Mouse (Mus musculus) MEL (cell line): ENCODE measurements around the gene Snx32. TPM values are rescaled to one million over a fixed set of nuclear protein-coding genes. Genes with fewer than 3 reads are reported as not detected.
A peak's percentile ranks its signal among the peaks of the same experiment; 100 is the strongest.

Experiments
- DNase-seq: peaks from one replicate; pipeline ENCODE4 v3.0.0; 2011; ENCODE audit warnings: low read depth, low spot score
- H3K27ac ChIP-seq: 2 replicates; pipeline ENCODE4 v1.5.1; 2012; ENCODE audit warnings: low read depth, mild to moderate bottlenecking, control low read depth, low read length, moderate library complexity; ENCODE audit not compliant: control insufficient read depth
- H3K27me3 ChIP-seq, 2 experiments: fragments of 150-350 bp in 1 of 2; sonication (generic) in 1 of 2; 2 replicates each; pipeline ENCODE4 v1.6.1; 2012; ENCODE audit warnings: low read length in 2 of 2, mild to moderate bottlenecking in 2 of 2, improper control_type of control experiment in 1 of 2, moderate library complexity in 1 of 2; ENCODE audit not compliant: insufficient read depth in 2 of 2, control insufficient read depth in 1 of 2
- H3K36me3 ChIP-seq, 2 experiments: 2 replicates each; pipeline ENCODE4 v1.6.1; 2012 to 2014; ENCODE audit warnings: low read length in 2 of 2, improper control_type of control experiment in 1 of 2, inconsistent platforms in 1 of 2, mild to moderate bottlenecking in 1 of 2; ENCODE audit not compliant: insufficient read depth in 2 of 2, control insufficient read depth in 1 of 2
- H3K4me1 ChIP-seq, 2 experiments: fragments of 150-350 bp in 1 of 2; sonication (generic) in 1 of 2; 2 replicates each; pipeline ENCODE4 v1.6.1; 2012; ENCODE audit warnings: low read length in 2 of 2, improper control_type of control experiment in 1 of 2, mild to moderate bottlenecking in 1 of 2; ENCODE audit not compliant: insufficient read depth in 2 of 2, control insufficient read depth in 1 of 2
- H3K4me3 ChIP-seq, 2 experiments: fragments of 150-350 bp in 1 of 2; sonication (generic) in 1 of 2; 2 replicates each; pipeline ENCODE4 v1.5.1; 2012; ENCODE audit warnings: low read depth in 2 of 2, low read length in 2 of 2, mild to moderate bottlenecking in 2 of 2, moderate library complexity in 2 of 2, control low read depth in 1 of 2, improper control_type of control experiment in 1 of 2; ENCODE audit not compliant: control insufficient read depth in 1 of 2, insufficient read depth in 1 of 2
- H3K79me2 ChIP-seq: 2 replicates; pipeline ENCODE4 v1.6.1; 2012; ENCODE audit warnings: mild to moderate bottlenecking, low read length, moderate library complexity; ENCODE audit not compliant: control insufficient read depth, poor library complexity, insufficient read depth
- H3K9ac ChIP-seq: 2 replicates; pipeline ENCODE4 v1.6.1; 2012; ENCODE audit warnings: low read depth, mild to moderate bottlenecking, control low read depth, low read length, moderate library complexity; ENCODE audit not compliant: control insufficient read depth, poor library complexity, severe bottlenecking
- H3K9me3 ChIP-seq: fragments of 150-350 bp; sonication (generic); replicated peaks from 2 replicates; pipeline ENCODE4 v1.6.1; 2012; ENCODE audit warnings: mild to moderate bottlenecking, low read length, improper control_type of control experiment, moderate library complexity; ENCODE audit not compliant: insufficient read depth
- CHD1 ChIP-seq: IDR thresholded peaks from 2 replicates; pipeline ENCODE4 v1.6.1; 2012; ENCODE audit warnings: low read depth, mild to moderate bottlenecking, inconsistent platforms, low read length, improper control_type of control experiment
- CHD2 ChIP-seq: IDR thresholded peaks from 2 replicates; pipeline ENCODE4 v1.6.1; 2011; ENCODE audit warnings: low read length, improper control_type of control experiment
- E2F4 ChIP-seq: IDR thresholded peaks from 2 replicates; pipeline ENCODE4 v1.6.1; 2011; ENCODE audit warnings: low read depth, low read length, improper control_type of control experiment, borderline replicate concordance
- ELF1 ChIP-seq: IDR thresholded peaks from 2 replicates; pipeline ENCODE4 v1.6.1; 2014; ENCODE audit warnings: low read depth, mild to moderate bottlenecking, inconsistent platforms, low read length, improper control_type of control experiment, moderate library complexity
- ETS1 ChIP-seq: IDR thresholded peaks from 2 replicates; pipeline ENCODE4 v1.6.1; 2012; ENCODE audit warnings: low read depth, mild to moderate bottlenecking, inconsistent platforms, low read length, improper control_type of control experiment, moderate library complexity
- GABPA ChIP-seq: IDR thresholded peaks from 2 replicates; pipeline ENCODE4 v1.6.1; 2012; ENCODE audit warnings: low read depth, mild to moderate bottlenecking, inconsistent platforms, low read length, improper control_type of control experiment, moderate library complexity
- GATA1 ChIP-seq: IDR thresholded peaks from 2 replicates; pipeline ENCODE4 v1.6.1; 2011; ENCODE audit warnings: low read depth, low read length, improper control_type of control experiment
- KAT2A ChIP-seq: conservative IDR thresholded peaks from 2 replicates; pipeline ENCODE4 v1.6.1; 2012; ENCODE audit warnings: low read depth, low read length, improper control_type of control experiment, inconsistent platforms
- MAFK ChIP-seq: IDR thresholded peaks from 2 replicates; pipeline ENCODE4 v1.6.1; 2011; ENCODE audit warnings: low read depth, mild to moderate bottlenecking, low read length, improper control_type of control experiment, borderline replicate concordance
- MAZ ChIP-seq: IDR thresholded peaks from 2 replicates; pipeline ENCODE4 v1.6.1; 2012; ENCODE audit warnings: low read depth, mild to moderate bottlenecking, inconsistent platforms, low read length, improper control_type of control experiment
- MEF2A ChIP-seq: IDR thresholded peaks from 2 replicates; pipeline ENCODE4 v1.6.1; 2014; ENCODE audit warnings: low read depth, mild to moderate bottlenecking, inconsistent platforms, low read length, improper control_type of control experiment; ENCODE audit not compliant: poor library complexity, insufficient replicate concordance, severe bottlenecking; ENCODE audit errors: extremely low read depth
- MXI1 ChIP-seq: IDR thresholded peaks from 2 replicates; pipeline ENCODE4 v1.6.1; 2011; ENCODE audit warnings: mild to moderate bottlenecking, low read depth, low read length, improper control_type of control experiment
- NRF1 ChIP-seq: IDR thresholded peaks from 2 replicates; pipeline ENCODE4 v1.6.1; 2014; ENCODE audit warnings: low read depth, mild to moderate bottlenecking, inconsistent platforms, low read length, improper control_type of control experiment, moderate library complexity; ENCODE audit not compliant: poor library complexity, insufficient read depth, severe bottlenecking
- POLR2A ChIP-seq, 2 experiments: IDR thresholded peaks; 2 replicates each; pipeline ENCODE4 v1.6.1; 2011 to 2012; ENCODE audit warnings: low read length in 2 of 2, mild to moderate bottlenecking in 2 of 2, control low read depth in 1 of 2, improper control_type of control experiment in 1 of 2, low read depth in 1 of 2, moderate library complexity in 1 of 2; ENCODE audit not compliant: control insufficient read depth in 1 of 2, insufficient read depth in 1 of 2, poor library complexity in 1 of 2
- RCOR1 ChIP-seq: IDR thresholded peaks from 2 replicates; pipeline ENCODE4 v1.6.1; 2012; ENCODE audit warnings: low read depth, mild to moderate bottlenecking, inconsistent platforms, low read length, improper control_type of control experiment
- SIN3A ChIP-seq: IDR thresholded peaks from 2 replicates; pipeline ENCODE4 v1.6.1; 2012; ENCODE audit warnings: low read length, improper control_type of control experiment, inconsistent platforms
- SMC3 ChIP-seq: IDR thresholded peaks from 2 replicates; pipeline ENCODE4 v1.6.1; 2011; ENCODE audit warnings: low read depth, low read length, improper control_type of control experiment
- TAL1 ChIP-seq: IDR thresholded peaks from 2 replicates; pipeline ENCODE4 v1.6.1; 2012; ENCODE audit warnings: mild to moderate bottlenecking, inconsistent platforms, low read length, moderate library complexity, mixed read lengths
- TCF12 ChIP-seq: IDR thresholded peaks from 2 replicates; pipeline ENCODE4 v1.6.1; 2014; ENCODE audit warnings: low read depth, mild to moderate bottlenecking, inconsistent platforms, low read length, improper control_type of control experiment, moderate library complexity
- UBTF ChIP-seq: IDR thresholded peaks from 2 replicates; pipeline ENCODE4 v1.6.1; 2012; ENCODE audit warnings: low read depth, mild to moderate bottlenecking, inconsistent platforms, low read length, improper control_type of control experiment, moderate library complexity, borderline replicate concordance; ENCODE audit not compliant: insufficient read depth
- USF1 ChIP-seq: IDR thresholded peaks from 2 replicates; pipeline ENCODE4 v1.6.1; 2014; ENCODE audit warnings: low read depth, mild to moderate bottlenecking, inconsistent platforms, low read length, improper control_type of control experiment, moderate library complexity
- USF2 ChIP-seq, 2 experiments: IDR thresholded peaks; 2 replicates each; pipeline ENCODE4 v1.6.1; 2011 to 2012; ENCODE audit warnings: improper control_type of control experiment in 2 of 2, low read length in 2 of 2, borderline replicate concordance in 1 of 2, inconsistent platforms in 1 of 2, low read depth in 1 of 2, mild to moderate bottlenecking in 1 of 2; ENCODE audit not compliant: insufficient read depth in 1 of 2
- ZC3H11A ChIP-seq: IDR thresholded peaks from 2 replicates; pipeline ENCODE4 v1.6.1; 2012; ENCODE audit warnings: low read depth, mild to moderate bottlenecking, inconsistent platforms, low read length, improper control_type of control experiment
- ZKSCAN1 ChIP-seq: IDR thresholded peaks from 2 replicates; pipeline ENCODE4 v1.6.1; 2012; ENCODE audit warnings: low read depth, mild to moderate bottlenecking, inconsistent platforms, low read length, improper control_type of control experiment, moderate library complexity
- polyA plus RNA-seq, 2 experiments: library from polyadenylated mRNA; stranded (reverse) in 1 of 2; unstranded in 1 of 2; fragments of >175 nt in 1 of 2; fragments of >200 nt in 1 of 2; gene quantifications; 2 replicates each; pipeline versions ENCODE4 v1.2.1 to v1.2.4; 2012; ENCODE audit warnings: low replicate concordance in 2 of 2, low read depth in 1 of 2; ENCODE audit not compliant: insufficient read length in 2 of 2, insufficient read depth in 1 of 2, missing spikeins in 1 of 2
- total RNA-seq: library from RNA; depleted of rRNA; stranded (reverse); fragments of 300-350 nt; gene quantifications from 2 replicates; pipeline ENCODE4 v1.2.3, GENCODE M21; 2012

Gene Snx32
- total and polyA plus RNA-seq, 3 experiments = 1.3 to 2.6 TPM; not detected in 1

- no peak for TF ChIP-seq UBTF
- peak; percentile 81; the same call in 1 of the 2 replicates for TF ChIP-seq CHD1
- 0 out of 4 replicates have a peak, but pooled peaks of 1 of the 2 experiments have one; percentile 7 for TF ChIP-seq POLR2A (IDR thresholded peaks at IDR 0.05; ENCODE audit: control insufficient read depth in 1 of 2, insufficient read depth in 1 of 2, low read depth in 1 of 2, low read length in 2 of 2, poor library complexity in 1 of 2)
- peak; percentile 63; the same call in 1 of the 2 replicates for TF ChIP-seq SIN3A
- peak; percentile 28; the same call in 1 of the 2 replicates for TF ChIP-seq MXI1
- H3K9me3 ChIP-seq = no peaks in the 10 kb centered on the region
Observed at GRCm38 (mm10) chr19:5511074-5511632, 815 bp upstream of the Snx32 start.

GRCm38 (mm10) chr19:5503687-5504086 lies 6.7 kb downstream of the Snx32 start, which contains the start of gene 1700020D05Rik:
Gene 1700020D05Rik, minus strand, starts transcription at chr19:5503787.
- Histone ChIP-seq H3K27me3 (no peaks in the 10 kb centered on the region), H3K9ac (no peak within 1 kb of the TSS), H3K9me3 (no peaks in the 10 kb centered on the region), H3K4me3 (no peak within 1 kb of the TSS), H3K27ac (no peak within 1 kb of the TSS), H3K79me2 (peaks cover 8% of the 10 kb centered on the region), H3K36me3 (no peaks in the 10 kb centered on the region; a peak in 1 of 4 replicates), H3K4me1 (no peaks in the 10 kb centered on the region; a peak in 1 of 4 replicates)
- no peak for DNase-seq
- no peak for TF ChIP-seq GATA1
- no peak for TF ChIP-seq RCOR1
- TF ChIP-seq MAZ = no peak
- no peak for TF ChIP-seq CHD2
- no peak for TF ChIP-seq ETS1
- TF ChIP-seq GABPA = no peak
- TF ChIP-seq TCF12 = no peak
- no peak for TF ChIP-seq MAFK

More at GRCm38 (mm10) chr19:5511074-5511632, 815 bp upstream of the Snx32 start:
- Histone ChIP-seq H3K9ac (peak overlapping the region; percentile 89), H3K79me2 (peaks cover 17% of the 10 kb centered on the region), H3K36me3 (peaks cover 0 to 8% of the 10 kb centered on the region in 2 experiments; a peak in 2 of 4 replicates), H3K4me3 (peak overlapping the region; percentile 77 to 88), H3K27ac (peak overlapping the region; percentile 98), H3K4me1 (peaks cover 2 to 8% of the 10 kb centered on the region in 2 experiments; a peak in 3 of 4 replicates), H3K27me3 (no peaks in the 10 kb centered on the region)
- DNase-seq = peak; percentile 74

- H3K27ac ChIP-seq = no peak overlapping the region
- H3K4me1 ChIP-seq = no peaks in the 10 kb centered on the region
- H3K9me3 ChIP-seq = no peaks in the 10 kb centered on the region
- H3K4me3 ChIP-seq = no peak overlapping the region
- H3K9ac ChIP-seq = no peak overlapping the region
- H3K36me3 ChIP-seq = no peaks in the 10 kb centered on the region; a peak in 1 of 4 replicates
- H3K27me3 ChIP-seq = no peaks in the 10 kb centered on the region
- no peak for DNase-seq
- no peaks in the 10 kb centered on the region for H3K79me2 ChIP-seq
- TF ChIP-seq SMC3 (no peak), USF1 (no peak), NRF1 (no peak), ZKSCAN1 (no peak), TAL1 (no peak), KAT2A (no peak), ZC3H11A (no peak), MXI1 (no peak), USF2 (IDR thresholded peaks at IDR 0.05; ENCODE audit: borderline replicate concordance in 1 of 2, insufficient read depth in 1 of 2, low read depth in 1 of 2, low read length in 2 of 2) (no peak), E2F4 (no peak), ELF1 (no peak), MEF2A (no peak)
Observed at GRCm38 (mm10) chr19:5500330-5500875, 9.9 kb downstream of the Snx32 start.
